Mouse (Mus musculus): ENCODE results near the gene Ptprg. TPM values are rescaled to one million over a fixed set of nuclear protein-coding genes. Genes with fewer than 3 reads are reported as not detected.

The Ptprg gene
- polyA plus RNA-seq, 1 experiment from 2014 or later = 32.8 TPM

GRCm38 (mm10) chr14:11569734-11570133, 16.4 kb downstream of the Ptprg start:
- no peak overlapping the region for H3K4me2 ChIP-seq
- H3K4me1 ChIP-seq = no peaks in the 10 kb centered on the region
- no peak overlapping the region for H3K27ac ChIP-seq
- no peak overlapping the region for H3K9ac ChIP-seq
- WGBS = 87% methylated on average over 2 of the region's 2 CpGs
- no peaks in the 10 kb centered on the region for H3K9me3 ChIP-seq (replicated peaks)
- no peak overlapping the region for H3K4me3 ChIP-seq
- ATAC-seq = no peak
- no peaks in the 10 kb centered on the region for H3K36me3 ChIP-seq (ENCODE audit: poor library complexity, severe bottlenecking)
- no peaks in the 10 kb centered on the region for H3K27me3 ChIP-seq

GRCm38 (mm10) chr14:11571766-11572394, 18.5 kb downstream of the Ptprg start:
- no peaks in the 10 kb centered on the region for H3K9me3 ChIP-seq (replicated peaks)
- no peak for ATAC-seq
- H3K9ac ChIP-seq = no peak overlapping the region
- no peak overlapping the region for H3K27ac ChIP-seq
- H3K27me3 ChIP-seq = no peaks in the 10 kb centered on the region
- H3K4me1 ChIP-seq = peaks cover 5% of the 10 kb centered on the region; the same call in 1 of the 2 replicates
- H3K4me3 ChIP-seq = no peak overlapping the region
- 86% methylated on average over 11 of the region's 11 CpGs for WGBS
- no peak overlapping the region for H3K4me2 ChIP-seq
- no peaks in the 10 kb centered on the region for H3K36me3 ChIP-seq (ENCODE audit: poor library complexity, severe bottlenecking)

GRCm38 (mm10) chr14:11572395-11572784, 19.1 kb downstream of the Ptprg start:
- no peak overlapping the region for H3K4me3 ChIP-seq
- no peaks in the 10 kb centered on the region for H3K9me3 ChIP-seq (replicated peaks)
- no peaks in the 10 kb centered on the region for H3K27me3 ChIP-seq
- ATAC-seq = no peak
- no peak overlapping the region for H3K4me2 ChIP-seq
- H3K27ac ChIP-seq = no peak overlapping the region
- WGBS = 94% methylated on average over 2 of the region's 2 CpGs
- H3K36me3 ChIP-seq (ENCODE audit: poor library complexity, severe bottlenecking) = no peaks in the 10 kb centered on the region
- H3K4me1 ChIP-seq = peaks cover 9% of the 10 kb centered on the region
- H3K9ac ChIP-seq = no peak overlapping the region

GRCm38 (mm10) chr14:11573710-11574109, 20.4 kb downstream of the Ptprg start:
- 63% methylated on average over 5 of the region's 5 CpGs for WGBS
- H3K36me3 ChIP-seq (ENCODE audit: poor library complexity, severe bottlenecking) = no peaks in the 10 kb centered on the region
- peaks cover 22% of the 10 kb centered on the region for H3K4me1 ChIP-seq
- no peak overlapping the region for H3K27ac ChIP-seq
- H3K4me2 ChIP-seq = no peak overlapping the region
- no peak overlapping the region for H3K4me3 ChIP-seq
- no peak for ATAC-seq
- no peaks in the 10 kb centered on the region for H3K27me3 ChIP-seq
- no peak overlapping the region for H3K9ac ChIP-seq
- no peaks in the 10 kb centered on the region for H3K9me3 ChIP-seq (replicated peaks)

- WGBS = 5% methylated on average over 9 of the region's 9 CpGs
- no peak overlapping the region for H3K9ac ChIP-seq
- no peak overlapping the region for H3K27ac ChIP-seq
- no peak; the same call in 1 of the 2 replicates for ATAC-seq
- no peaks in the 10 kb centered on the region for H3K9me3 ChIP-seq (replicated peaks)
- H3K4me1 ChIP-seq = peaks cover 25% of the 10 kb centered on the region
- H3K27me3 ChIP-seq = no peaks in the 10 kb centered on the region
- no peaks in the 10 kb centered on the region for H3K36me3 ChIP-seq (ENCODE audit: poor library complexity, severe bottlenecking)
- H3K4me2 ChIP-seq = peak overlapping the region; percentile 18; the same call in 1 of the 2 replicates
- H3K4me3 ChIP-seq = no peak overlapping the region
Measured at GRCm38 (mm10) chr14:11577276-11577909, 24.1 kb downstream of the Ptprg start.

GRCm38 (mm10) chr14:11577910-11578309, 24.6 kb downstream of the Ptprg start:
- H3K4me1 ChIP-seq = peaks cover 25% of the 10 kb centered on the region
- no peak for ATAC-seq
- H3K9me3 ChIP-seq (replicated peaks) = no peaks in the 10 kb centered on the region
- H3K4me2 ChIP-seq = peak overlapping the region; percentile 18; the same call in 1 of the 2 replicates
- H3K27ac ChIP-seq = no peak overlapping the region
- H3K27me3 ChIP-seq = no peaks in the 10 kb centered on the region
- H3K9ac ChIP-seq = no peak overlapping the region
- 19% methylated on average over 8 of the region's 8 CpGs for WGBS
- H3K36me3 ChIP-seq (ENCODE audit: poor library complexity, severe bottlenecking) = no peaks in the 10 kb centered on the region
- no peak overlapping the region for H3K4me3 ChIP-seq

GRCm38 (mm10) chr14:11578492-11578967, 25.2 kb downstream of the Ptprg start:
- no peak overlapping the region for H3K4me3 ChIP-seq
- H3K27ac ChIP-seq = no peak overlapping the region
- H3K9me3 ChIP-seq (replicated peaks) = no peaks in the 10 kb centered on the region
- H3K36me3 ChIP-seq (ENCODE audit: poor library complexity, severe bottlenecking) = no peaks in the 10 kb centered on the region
- no peak overlapping the region for H3K9ac ChIP-seq
- ATAC-seq = no peak
- WGBS = 28% methylated on average over 6 of the region's 6 CpGs
- no peak overlapping the region for H3K4me2 ChIP-seq
- no peaks in the 10 kb centered on the region for H3K27me3 ChIP-seq
- peaks cover 25% of the 10 kb centered on the region for H3K4me1 ChIP-seq

GRCm38 (mm10) chr14:11579950-11580349, 26.6 kb downstream of the Ptprg start:
- no peak overlapping the region for H3K4me3 ChIP-seq
- 89% methylated on average over 1 of the region's 1 CpGs for WGBS

GRCm38 (mm10) chr14:11584263-11584662, 30.9 kb downstream of the Ptprg start:
- Histone ChIP-seq H3K4me2 (no peak overlapping the region), H3K9ac (no peak overlapping the region), H3K36me3 (ENCODE audit: poor library complexity, severe bottlenecking) (no peaks in the 10 kb centered on the region), H3K4me3 (no peak overlapping the region), H3K9me3 (replicated peaks) (no peaks in the 10 kb centered on the region), H3K27ac (no peak overlapping the region), H3K4me1 (0 out of 2 replicates have a peak, but pooled peaks cover 2% of the 10 kb centered on the region), H3K27me3 (no peaks in the 10 kb centered on the region)
- ATAC-seq = no peak
- WGBS = 71% methylated on average over 6 of the region's 6 CpGs

More at GRCm38 (mm10) chr14:11579950-11580349, 26.6 kb downstream of the Ptprg start:
- H3K4me2 ChIP-seq = no peak overlapping the region
- H3K9me3 ChIP-seq (replicated peaks) = no peaks in the 10 kb centered on the region
- no peak overlapping the region for H3K9ac ChIP-seq
- no peaks in the 10 kb centered on the region for H3K27me3 ChIP-seq
- no peak for ATAC-seq
- H3K4me1 ChIP-seq = peaks cover 24% of the 10 kb centered on the region
- no peak overlapping the region for H3K27ac ChIP-seq
- no peaks in the 10 kb centered on the region for H3K36me3 ChIP-seq (ENCODE audit: poor library complexity, severe bottlenecking)

GRCm38 (mm10) chr14:11584929-11585633, 31.7 kb downstream of the Ptprg start:
- H3K27ac ChIP-seq = no peak overlapping the region
- H3K9me3 ChIP-seq (replicated peaks) = no peaks in the 10 kb centered on the region
- no peak for ATAC-seq
- H3K9ac ChIP-seq = no peak overlapping the region
- no peaks in the 10 kb centered on the region for H3K36me3 ChIP-seq (ENCODE audit: poor library complexity, severe bottlenecking)
- no peaks in the 10 kb centered on the region for H3K27me3 ChIP-seq
- WGBS = 84% methylated on average over 5 of the region's 5 CpGs
- H3K4me1 ChIP-seq = 0 out of 2 replicates have a peak, but pooled peaks cover 2% of the 10 kb centered on the region
- H3K4me2 ChIP-seq = no peak overlapping the region
- H3K4me3 ChIP-seq = no peak overlapping the region

GRCm38 (mm10) chr14:11590387-11590786, 37.1 kb downstream of the Ptprg start:
- no peak overlapping the region for H3K9ac ChIP-seq
- H3K4me1 ChIP-seq = no peaks in the 10 kb centered on the region
- H3K27me3 ChIP-seq = no peaks in the 10 kb centered on the region
- no peaks in the 10 kb centered on the region for H3K36me3 ChIP-seq (ENCODE audit: poor library complexity, severe bottlenecking)
- H3K4me3 ChIP-seq = no peak overlapping the region
- no peak overlapping the region for H3K4me2 ChIP-seq
- H3K27ac ChIP-seq = no peak overlapping the region
- no peak for ATAC-seq
- WGBS = 83% methylated on average over 8 of the region's 8 CpGs
- no peaks in the 10 kb centered on the region for H3K9me3 ChIP-seq (replicated peaks)

GRCm38 (mm10) chr14:11592650-11593049, 39.3 kb downstream of the Ptprg start:
- H3K9ac ChIP-seq = no peak overlapping the region
- no peak for ATAC-seq
- no peaks in the 10 kb centered on the region for H3K4me1 ChIP-seq
- H3K27ac ChIP-seq = no peak overlapping the region
- WGBS = 80% methylated on average over 2 of the region's 2 CpGs
- no peak overlapping the region for H3K4me3 ChIP-seq
- H3K27me3 ChIP-seq = no peaks in the 10 kb centered on the region
- no peaks in the 10 kb centered on the region for H3K36me3 ChIP-seq (ENCODE audit: poor library complexity, severe bottlenecking)
- H3K9me3 ChIP-seq (replicated peaks) = no peaks in the 10 kb centered on the region
- no peak overlapping the region for H3K4me2 ChIP-seq
